Mouse (Mus musculus): ENCODE results near the gene Tle6.

Gene Tle6

DNA sequence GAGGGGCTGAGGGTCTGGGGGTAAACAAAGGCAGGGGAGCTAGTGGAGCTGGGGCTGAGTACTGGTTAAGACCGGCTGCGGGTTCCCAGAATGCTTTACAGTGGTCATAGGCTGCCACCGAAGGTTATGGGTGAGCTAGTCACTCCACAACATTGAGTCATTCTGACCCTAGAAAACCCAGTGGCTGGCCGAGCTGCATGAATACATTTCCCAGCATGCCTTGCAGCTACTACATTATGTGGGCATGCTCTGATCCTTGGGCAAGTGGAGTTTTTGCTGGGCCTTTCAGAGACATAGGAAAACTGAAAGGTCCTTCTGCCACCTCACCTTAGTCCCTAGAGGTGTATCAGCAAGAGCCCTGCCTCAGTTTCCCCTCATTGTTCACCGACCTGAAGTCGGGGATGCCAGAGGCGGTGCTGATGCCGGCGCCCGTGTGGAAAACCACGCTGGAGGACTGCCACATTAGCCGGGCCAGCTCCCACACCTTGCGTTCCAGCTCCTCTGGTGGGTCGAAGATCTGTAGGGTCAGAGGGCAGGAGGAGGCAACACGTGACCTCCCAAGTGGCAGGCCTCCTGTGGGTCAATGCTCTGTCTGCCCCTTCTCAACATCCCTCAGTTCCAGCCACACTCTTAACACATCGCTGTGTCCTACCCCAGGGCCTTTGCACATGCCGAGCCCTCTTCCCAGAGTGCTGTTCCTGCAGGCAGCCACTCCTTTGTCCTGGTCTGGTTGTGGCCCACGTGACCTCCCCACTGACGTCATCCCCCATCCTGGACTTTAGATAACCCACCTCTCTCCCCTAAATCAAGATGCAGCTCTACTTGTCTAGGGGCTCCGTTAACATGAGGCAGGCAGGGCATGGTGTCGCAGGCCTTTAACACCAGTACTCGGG, 25.5 kb upstream of the Tle6 start:
- peak; percentile 50 to 75 for DNase-seq (ENCODE audit: inconsistent age in 2 of 2, low spot score in 1 of 2)

DNA sequence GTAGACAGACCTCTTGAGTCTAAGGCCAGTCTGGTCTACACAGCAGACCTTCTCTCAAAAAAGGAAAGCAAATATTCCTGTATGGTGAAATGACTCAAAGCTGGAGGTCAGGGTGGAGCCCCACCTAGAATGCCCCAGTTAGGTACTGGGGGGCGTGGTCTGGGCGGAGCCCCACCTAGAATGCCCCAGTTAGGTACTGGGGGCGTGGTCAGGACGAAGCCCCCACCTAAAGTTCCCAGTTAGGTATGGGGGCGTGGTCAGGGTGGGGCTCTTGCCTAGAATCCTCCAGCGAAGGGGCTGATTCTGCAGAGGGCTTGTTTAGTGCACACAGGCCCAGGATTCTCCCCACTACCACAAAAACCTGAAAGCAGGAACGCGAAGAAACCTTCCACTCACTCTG, 22.6 kb upstream of the Tle6 start:
- no peak for DNase-seq (ENCODE audit: inconsistent age in 2 of 2, low spot score in 1 of 2)

DNA sequence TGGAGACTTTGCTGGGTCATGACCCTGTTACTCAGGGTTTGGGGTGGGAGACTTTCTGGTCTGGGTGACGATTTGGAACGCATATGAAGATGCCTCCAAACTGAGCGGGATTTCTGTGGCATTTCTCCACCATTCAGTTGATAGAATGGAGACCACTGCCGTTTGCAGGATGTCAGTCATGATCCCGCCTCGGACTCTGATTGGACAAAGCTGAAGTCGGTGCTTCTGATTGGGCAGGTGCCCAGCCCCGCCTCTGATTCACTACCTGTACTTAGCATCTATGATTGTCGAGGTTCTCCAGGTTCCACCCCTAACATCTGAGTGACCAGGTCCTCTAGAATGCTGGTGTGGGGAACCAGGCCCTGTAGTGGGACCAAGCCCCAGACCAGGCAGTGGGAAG, 19.9 kb upstream of the Tle6 start:
- DNase-seq (ENCODE audit: inconsistent age in 2 of 2, low spot score in 1 of 2) = no peak

DNA sequence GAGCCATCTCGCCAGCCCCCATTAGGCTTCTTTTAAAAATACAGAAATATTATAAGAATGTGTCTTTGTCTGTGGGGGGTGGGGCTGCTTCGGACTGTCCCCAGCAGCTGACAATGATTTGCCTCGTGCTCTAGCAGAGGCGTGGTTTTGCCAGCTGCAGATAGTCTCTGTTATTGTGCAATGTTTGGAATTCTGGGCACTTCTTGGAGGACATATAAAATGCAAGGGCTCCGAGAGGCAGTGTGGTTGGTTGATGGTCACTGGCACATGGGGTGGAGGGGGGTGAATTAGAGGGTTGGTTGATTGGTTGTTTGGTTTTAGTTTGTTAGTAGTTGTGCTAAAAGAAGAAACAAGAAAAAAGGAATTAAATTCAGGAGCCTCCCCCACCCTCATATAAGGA, 19.1 kb upstream of the Tle6 start:
- DNase-seq (ENCODE audit: inconsistent age in 2 of 2, low spot score in 1 of 2) = no peak

DNA sequence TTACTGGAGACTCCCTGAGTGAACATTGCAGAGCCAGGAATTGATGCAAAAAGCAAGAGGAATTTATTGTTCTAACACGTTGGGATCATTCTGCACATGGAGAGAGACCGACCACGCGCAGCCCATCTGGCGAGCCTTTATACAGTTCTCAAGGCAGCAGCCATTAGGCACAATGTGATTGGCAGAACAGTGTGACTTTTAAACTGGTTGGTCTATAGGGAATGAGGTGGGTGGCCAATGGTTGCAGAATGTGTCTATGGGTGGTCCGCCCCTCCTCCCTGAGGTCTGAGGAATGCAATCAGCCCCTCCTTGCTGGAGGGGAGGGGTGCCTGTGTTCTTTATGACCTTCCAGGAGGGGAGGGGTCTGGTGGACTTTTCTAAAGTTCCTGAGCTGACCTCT, 14.6 kb upstream of the Tle6 start:
- no peak for DNase-seq (ENCODE audit: inconsistent age in 2 of 2, low spot score in 1 of 2)

DNA sequence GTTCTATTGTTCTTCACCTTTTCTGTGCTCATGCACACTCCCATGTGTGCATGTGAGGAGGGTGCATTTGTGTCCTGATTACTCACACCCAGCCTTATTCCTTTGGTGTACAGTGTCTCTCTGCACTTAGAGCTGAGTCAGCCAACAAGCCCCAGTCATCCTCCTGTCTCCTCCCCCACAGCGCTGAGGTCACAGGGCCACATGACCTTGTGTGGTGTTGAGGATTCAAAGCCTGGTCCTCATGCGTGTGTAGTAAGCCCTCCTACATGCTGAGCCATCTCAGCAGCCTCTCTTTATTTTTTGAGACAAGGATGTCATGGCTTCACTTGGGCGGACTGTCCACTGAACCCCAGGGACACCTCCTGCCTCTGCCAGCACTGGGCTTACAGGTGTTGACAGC, 11.9 kb upstream of the Tle6 start:
- DNase-seq (ENCODE audit: inconsistent age in 2 of 2, low spot score in 1 of 2) = peak; percentile 63 to 72

DNA sequence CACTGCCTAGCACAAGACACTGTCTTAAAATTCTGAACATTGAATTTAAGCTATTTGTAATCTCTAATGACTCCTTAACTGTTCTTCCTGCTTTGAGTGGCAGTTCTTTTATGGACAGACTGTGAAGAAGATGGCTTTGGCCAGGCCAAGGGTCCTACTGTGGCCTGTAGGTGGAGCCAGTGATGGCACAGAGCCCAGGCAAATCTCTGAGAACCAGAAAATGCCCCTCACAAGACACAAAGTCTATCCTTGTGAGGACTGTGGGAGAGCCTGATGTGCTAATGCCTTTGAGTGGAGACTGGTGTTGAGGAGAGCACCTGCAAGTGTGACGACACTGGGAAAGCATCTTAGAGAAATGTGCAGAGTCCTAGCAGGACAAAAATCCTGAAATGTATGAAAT, 7.4 kb upstream of the Tle6 start:
- no peak for DNase-seq (ENCODE audit: inconsistent age in 2 of 2, low spot score in 1 of 2)

DNA sequence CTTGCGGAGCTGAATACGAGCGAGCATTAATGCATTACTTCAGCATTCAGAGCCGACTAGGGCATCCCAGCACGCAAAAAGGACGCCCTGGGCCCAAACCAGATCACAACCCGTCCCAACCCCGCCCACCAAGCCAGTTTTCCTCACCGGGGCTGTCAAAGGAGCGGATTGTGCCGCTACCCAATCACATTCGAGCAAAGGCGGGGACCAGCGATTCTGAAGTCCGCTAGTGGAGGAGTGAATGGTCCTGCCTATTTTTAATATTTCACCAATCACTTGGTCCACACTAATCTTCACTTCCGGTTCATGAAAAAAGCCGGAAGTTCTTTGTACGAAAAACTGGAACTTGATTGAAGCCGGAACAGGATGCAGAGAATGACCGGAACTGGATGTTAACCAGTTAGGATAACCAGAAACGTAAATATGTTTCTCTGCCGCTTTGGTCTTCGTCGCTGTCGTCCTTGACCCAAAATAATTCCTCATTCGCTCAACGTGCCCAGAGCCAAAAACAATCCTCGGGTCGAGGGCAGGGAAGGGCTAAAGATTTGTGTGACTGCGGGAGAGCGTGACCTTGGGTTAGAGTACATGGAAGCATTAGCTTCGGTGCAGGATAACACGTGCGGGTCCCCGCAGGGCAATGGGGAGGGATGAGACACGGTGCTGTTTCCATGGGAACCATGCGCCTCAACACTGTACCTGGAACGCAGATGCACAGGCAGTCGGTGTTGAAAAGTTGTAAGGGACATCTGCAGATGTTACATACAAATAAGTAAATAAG, 5.3 kb upstream of the Tle6 start, which contains the start of gene BC025920:
TSS of gene BC025920 (plus strand) at position 297 of the 778 bp plus-strand sequence.
- DNase-seq (ENCODE audit: inconsistent age in 2 of 2, low spot score in 1 of 2) = peak; percentile 96 to 98

DNA sequence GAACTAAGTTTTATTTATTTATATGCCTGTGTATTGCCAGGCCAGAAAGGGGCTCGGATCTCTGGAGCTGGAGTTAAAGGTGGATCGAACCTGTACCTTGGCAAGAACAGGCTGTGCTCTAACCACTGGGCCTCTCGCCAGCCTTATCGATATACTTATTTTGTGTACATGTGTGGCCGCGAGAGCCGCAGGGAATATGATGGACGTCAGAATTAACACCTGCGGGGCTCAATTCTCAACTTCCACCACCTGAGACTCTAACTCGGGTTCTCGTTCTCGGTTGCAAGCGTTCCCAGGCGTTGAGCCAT, 4.7 kb upstream of the Tle6 start:
- DNase-seq (ENCODE audit: inconsistent age in 2 of 2, low spot score in 1 of 2) = no peak

DNA sequence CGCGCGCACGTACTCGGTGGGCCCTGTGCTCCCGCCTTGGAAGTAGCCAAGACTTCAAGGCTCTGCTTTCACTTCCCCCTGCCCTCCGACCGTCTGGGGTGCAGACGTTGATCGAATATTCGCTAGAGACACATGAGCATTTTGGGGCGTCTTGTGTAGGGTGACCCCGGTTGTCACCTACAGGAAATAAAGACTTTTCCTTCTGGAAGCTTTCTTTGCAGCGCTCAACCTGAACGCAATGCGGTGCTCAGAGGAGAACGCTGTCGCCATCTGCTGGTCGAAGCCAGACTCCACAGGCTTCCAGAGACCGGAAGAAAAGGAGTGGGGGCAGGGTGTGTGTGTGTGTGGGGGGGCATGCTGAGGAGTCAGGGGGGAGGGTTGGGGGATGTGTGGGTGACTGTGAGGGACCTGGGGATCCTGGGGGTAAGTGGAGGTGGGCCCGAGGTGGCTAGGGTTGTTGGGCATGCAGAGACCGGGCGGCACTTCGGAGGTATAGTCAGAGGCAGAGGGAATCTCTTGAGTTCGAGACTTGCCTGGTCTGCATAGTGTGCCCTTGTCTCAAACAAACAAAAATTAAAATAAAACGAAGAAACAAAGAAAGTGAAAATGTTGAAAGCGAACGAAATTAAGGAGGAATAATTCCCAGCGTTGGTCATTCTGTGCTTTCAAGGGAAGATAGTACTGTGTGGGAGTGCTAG, 4.2 kb upstream of the Tle6 start:
- peak; percentile 87 to 95 for DNase-seq (ENCODE audit: inconsistent age in 2 of 2, low spot score in 1 of 2)

DNA sequence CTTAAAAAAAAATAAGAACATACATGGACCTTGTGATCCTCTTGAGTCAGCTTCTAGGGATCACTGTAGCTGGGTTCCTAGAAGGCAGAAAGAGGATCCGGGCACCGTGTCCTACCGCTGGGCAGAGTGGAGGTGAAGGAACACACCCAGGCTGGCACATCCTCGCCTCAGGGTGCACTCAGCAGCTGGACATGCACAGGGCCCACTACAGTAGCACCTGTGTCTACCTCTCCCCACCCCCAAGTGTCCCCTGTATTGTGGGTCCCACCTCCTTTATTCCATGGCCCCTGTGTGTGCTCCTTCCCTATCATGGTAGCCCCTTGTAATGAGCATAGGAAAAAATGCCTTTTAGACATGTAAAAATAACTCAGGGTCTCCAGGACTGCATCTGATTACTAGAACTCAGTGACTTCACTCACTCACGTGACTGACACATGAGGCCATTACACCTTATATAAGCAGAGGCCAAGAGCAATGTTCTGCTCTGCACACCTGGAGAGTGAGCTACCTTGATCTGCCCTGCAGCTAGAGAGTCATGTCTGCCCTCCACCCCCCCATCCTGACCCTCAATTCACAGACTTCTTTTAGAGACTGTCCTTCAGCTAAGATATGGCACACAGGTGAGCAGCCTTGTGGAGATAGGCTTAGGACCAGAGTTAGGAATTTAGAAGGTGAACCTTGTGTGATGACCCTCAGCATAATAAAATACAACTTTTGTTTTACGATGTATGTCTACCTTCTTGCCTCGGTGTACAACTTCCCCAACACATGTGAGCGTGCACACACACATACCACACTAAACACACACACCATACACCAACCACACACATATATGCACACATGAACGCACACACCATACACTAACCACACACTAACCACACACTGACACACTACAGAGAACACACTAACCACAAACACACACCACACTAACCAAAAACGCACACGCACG, 3.4 kb upstream of the Tle6 start:
- peak; percentile 37 to 58 for DNase-seq (ENCODE audit: inconsistent age in 2 of 2, low spot score in 1 of 2)

DNA sequence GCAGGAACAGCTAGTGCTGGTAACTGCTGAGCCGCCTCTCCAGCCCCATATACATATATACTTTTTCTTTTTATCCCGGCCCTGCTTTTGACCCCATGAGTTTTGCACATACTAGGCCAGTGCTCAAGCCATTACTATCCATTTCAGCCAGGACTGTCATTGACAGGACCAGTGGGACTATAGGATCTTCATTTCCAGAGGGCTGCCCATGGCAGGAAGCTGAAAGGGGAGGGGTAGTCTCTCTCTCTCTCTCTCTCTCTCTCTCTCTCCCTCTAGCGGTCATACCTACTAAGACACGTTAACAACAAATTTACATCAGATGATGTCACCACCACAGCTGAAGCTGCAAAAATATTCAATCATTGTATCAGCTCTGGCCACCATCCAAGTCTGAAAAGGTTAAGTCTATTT, 1.9 kb upstream of the Tle6 start:
- peak; percentile 45 to 81 for DNase-seq (ENCODE audit: inconsistent age in 2 of 2, low spot score in 1 of 2)

DNA sequence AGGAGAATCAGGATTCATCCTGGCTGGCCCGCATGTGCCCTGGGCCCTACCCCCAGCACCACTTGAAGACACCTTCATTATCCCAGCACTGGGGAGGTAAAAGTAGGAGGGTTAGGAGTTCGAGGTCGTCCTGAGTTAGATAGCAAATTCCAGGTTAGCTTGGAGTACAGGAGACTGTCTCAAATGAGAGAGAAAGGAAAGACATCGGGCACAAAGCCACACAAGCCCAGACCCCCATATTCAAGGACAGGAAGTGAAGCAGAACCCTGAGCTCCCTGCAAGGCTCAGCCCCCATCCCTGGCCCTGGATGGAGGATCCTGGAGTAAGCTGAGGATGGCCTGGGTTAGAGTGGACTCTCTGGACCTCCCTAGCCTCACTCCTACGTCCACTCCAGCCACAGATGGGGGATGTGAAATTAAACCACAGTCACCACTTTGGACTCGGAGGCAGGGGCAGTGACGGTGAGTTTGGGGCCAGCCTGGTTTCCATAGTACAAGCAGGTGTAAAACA, 578 bp upstream of the Tle6 start:
- DNase-seq (ENCODE audit: inconsistent age in 2 of 2, low spot score in 1 of 2) = peak in 1 of 2 experiments; percentile 64

DNA sequence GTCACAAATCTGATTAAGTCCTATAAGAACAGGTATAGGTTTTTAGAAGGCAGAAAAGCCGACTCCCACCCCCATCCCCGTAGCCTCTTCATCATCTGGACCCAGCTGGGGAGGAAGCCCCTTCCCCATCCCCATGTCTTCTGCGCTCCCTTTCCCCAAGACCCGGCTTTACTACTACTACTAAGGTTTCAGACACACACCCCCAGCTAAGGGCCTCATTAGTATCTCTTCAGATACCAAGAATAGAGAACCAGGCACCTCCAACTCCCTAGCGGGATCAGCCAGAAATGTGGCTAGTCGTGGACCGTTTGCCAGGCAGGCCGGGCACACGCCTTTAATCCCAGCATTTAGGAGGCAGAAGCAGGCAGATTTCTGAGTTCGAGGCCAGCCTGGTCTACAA, 777 bp downstream of the Tle6 start:
- DNase-seq (ENCODE audit: inconsistent age in 2 of 2, low spot score in 1 of 2) = no peak

DNA sequence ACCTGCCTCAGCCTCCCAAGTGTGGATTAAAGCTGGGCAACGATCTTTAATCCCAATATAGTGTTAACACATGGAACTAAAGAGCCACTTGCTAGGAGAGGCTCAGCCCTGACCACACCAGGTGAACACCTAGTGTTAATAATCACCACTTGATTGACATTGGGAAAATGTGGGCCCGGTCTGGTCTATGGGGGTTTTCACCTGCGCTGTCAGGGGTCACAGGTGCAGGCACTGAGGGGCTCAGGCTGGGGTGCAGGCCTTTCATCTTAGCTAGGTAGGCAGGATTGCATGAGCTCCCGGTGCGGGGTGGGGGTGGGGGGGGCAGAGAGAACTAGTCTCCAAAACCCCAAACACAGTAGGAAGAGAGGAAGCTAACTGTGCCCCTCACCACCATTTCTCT, 1.2 kb downstream of the Tle6 start:
- DNase-seq (ENCODE audit: inconsistent age in 2 of 2, low spot score in 1 of 2) = no peak

DNA sequence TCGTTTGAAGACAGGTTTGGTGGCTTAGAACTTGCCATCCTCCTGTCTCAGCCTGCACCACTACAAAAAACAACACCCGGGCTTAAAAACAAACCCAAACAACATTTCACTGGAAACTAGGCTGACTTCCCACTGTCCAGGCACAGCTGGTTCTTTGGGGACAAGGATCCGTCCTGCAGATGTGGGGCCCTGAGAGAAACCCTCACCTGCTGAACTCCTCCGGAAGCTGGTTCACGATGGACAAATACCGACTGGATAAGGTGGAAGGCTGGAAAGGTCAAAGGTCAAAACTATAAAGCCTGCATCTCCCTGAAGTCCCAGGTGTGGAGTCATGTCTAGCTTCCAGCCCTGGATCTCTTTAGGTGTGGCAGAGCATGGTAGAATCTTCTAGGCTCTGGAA, 2.0 kb downstream of the Tle6 start:
- DNase-seq (ENCODE audit: inconsistent age in 2 of 2, low spot score in 1 of 2) = no peak

DNA sequence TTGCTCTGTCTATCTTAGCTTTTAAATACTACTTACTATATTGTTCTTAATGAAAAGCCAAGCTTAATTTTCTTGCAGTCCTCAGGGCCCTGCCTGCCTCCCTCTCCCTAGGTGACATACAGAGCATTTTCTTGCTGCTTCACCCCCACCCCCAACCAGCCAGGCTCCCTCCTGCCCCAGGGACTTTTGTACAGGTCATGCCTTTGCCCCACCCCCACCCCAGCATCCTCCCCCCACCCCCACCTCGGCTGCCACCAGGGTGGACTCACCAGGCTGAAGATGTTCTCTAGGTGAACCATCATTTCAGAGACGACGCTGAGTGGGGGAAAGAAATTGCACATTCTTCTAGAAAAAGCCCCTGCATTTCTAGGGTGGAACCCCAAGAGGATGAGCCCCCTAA, 2.5 kb downstream of the Tle6 start:
- DNase-seq (ENCODE audit: inconsistent age in 2 of 2, low spot score in 1 of 2) = no peak

DNA sequence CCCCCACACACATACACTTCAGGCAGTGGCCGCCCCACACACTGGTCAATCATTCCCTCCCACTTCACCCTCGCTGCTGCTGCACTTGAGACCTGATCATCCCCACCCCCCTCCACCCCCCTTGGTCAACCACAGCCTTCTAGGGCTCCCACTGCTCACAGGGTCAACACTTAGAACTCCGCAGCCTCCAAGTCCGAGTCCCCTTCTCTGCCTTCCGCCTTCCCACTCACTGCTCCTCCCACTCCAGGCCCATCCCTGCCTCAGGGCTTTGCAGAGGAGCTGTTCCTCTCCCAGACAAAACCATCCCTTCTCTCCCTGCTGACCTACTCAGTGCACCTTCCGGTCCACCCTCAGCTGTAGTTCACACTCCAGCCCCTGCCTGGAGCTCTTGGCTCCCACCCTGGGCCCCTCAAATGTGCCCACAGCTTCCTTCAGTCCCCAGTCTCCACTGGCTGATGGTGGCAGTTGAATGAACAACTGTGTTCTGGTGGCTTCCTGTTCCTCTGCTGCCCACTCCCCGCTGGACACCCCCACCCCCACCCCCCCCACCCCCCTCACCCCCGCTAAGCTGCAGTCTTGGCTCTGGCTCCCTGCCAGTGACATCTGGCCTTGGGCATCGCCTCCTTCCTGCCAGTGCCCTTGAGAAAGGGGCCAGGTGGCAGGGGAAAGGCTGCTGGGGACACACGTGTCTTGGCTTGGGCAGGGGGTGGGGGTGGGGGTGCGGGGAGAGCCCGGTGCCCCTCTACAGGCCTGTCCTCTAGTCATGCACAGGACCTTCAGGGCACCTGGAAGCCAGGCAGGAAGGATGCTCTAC, 3.5 kb downstream of the Tle6 start:
- DNase-seq (ENCODE audit: inconsistent age in 2 of 2, low spot score in 1 of 2) = peak; percentile 80 to 86

DNA sequence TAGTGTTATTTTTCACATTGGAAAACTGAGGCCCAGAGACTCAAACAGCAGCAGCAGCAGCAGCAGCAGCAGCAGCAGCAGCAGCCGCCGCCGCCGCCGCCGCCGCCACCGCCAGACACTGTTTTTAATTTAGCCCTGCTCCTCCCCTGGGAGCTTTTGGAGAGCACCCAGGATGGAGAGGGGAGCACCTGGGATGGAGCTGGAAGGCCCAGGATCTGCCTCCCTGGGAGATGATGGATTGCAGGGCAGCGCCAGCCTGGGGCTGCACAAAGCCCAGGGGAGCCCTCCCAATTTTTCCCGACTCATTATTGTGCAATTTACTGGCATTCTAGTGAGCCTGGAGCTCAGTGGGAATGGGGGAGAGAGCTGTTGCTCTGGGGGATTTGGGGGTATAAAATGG, 4.3 kb downstream of the Tle6 start:
- peak; percentile 67 to 79 for DNase-seq (ENCODE audit: inconsistent age in 2 of 2, low spot score in 1 of 2)

DNA sequence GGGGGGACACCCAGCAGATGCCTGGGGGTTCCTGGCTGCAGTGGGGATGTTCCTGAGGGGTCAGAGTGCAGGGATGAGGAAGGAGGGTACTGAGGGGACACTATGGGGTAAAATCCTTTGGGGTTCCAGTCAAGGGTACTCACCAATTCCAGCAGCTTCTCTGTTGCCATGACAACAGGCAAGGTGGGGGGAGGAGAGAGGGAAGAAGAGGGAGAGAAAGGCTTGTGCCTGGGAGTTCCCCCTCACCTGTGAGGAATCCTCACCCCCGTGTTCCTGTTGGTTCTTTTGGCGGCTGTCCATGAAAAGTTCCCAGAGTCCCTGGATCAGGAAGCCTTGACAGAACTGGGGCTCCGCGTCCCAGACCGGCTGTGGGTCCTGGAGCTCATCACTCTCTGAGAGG, 5.3 kb downstream of the Tle6 start:
- DNase-seq (ENCODE audit: inconsistent age in 2 of 2, low spot score in 1 of 2) = peak in 1 of 2 experiments; percentile 51
